Mouse (Mus musculus): ENCODE measurements around the gene Icmt. TPM values are rescaled to one million over a fixed set of nuclear protein-coding genes. Genes with fewer than 3 reads are reported as not detected.

Icmt gene
- total RNA-seq, 2 experiments from 2014 or later = 12.6 to 23.1 TPM

DNA sequence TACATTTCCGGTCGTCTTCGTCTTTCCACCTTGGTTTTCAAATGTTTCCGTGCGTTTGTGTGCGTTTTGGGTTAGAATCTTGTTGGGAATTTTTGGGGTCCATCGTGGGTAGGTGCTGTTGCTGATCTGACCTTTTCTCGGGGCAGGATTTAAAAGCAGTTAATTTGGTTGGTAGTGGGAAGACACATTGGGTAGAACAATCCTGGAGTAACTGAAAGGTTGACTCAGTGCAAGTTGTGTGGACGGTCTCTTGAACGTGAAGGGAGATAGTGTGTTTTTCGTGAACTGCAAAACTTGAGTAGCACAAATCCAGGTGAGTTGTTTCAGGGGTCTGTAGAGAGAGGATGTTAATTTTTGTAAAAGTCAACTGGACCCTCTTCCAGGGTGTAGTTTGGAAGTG lies 29.5 kb downstream of the Icmt start:
- ATAC-seq (replicated peaks; ENCODE audit: low FRiP score, low TSS enrichment, poor library complexity, severe bottlenecking) = no peak

DNA sequence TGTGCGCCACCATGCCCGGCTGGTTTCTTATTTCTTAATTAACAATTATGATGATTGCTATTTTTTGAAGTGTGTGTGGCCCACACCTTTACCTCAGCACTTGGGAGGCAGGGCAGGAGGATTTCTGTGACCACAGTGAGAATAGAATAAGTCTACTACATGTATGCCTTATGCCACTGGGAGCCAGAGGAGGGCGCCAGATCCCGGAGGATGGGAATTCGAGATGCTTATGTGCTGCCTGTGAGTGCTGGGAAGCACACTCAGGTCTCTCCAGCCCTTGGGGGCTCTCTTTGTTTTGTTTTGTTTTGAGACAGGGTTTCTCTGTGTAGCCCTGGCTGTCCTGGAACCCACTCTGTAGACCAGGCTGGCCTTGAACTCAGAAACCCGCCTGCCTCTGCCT lies 31.7 kb downstream of the Icmt start:
- no peak for ATAC-seq (replicated peaks; ENCODE audit: low FRiP score, low TSS enrichment, poor library complexity, severe bottlenecking)

DNA sequence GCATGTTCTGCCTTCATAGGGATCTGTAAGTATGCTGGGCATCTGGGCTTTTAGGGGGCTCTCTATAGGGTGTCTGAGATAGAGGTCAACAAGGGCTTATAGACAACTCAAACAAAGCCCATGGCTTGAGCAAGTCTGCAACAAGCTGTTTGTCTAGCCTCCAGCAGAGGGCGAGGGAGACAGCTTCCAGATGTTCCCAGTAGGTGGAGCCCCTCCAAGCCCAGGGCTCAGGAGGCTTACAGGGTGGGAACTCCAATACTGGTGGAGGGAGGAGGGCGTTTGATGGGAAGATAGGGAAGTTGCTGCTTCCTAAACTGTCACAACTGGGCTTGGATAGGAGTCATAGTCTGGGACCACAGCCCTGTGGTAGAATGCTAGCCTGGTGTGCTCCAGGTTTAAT lies 35.9 kb downstream of the Icmt start:
- peak; percentile 79 for ATAC-seq (replicated peaks; ENCODE audit: low FRiP score, low TSS enrichment, poor library complexity, severe bottlenecking)

DNA sequence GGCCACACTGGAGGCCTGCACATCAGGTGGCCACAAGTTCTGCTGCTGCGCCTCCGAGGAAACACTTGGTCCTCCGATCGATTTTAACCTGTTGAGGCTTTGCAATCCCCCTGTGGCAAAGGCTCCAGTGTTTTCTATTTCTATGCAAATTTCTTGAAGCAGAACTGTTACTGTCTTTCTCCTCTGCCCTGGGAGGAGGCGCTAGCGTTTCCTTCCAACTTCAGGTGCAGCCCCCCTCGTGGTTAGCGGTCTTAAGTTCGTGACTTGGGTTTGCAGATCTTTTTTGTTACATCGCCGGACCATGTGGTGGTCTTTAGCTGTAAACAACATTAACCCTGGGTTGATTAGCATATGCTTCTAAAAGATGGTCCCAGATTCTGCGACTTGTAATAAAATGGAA lies 36.6 kb downstream of the Icmt start:
- no peak for ATAC-seq (replicated peaks; ENCODE audit: low FRiP score, low TSS enrichment, poor library complexity, severe bottlenecking)

DNA sequence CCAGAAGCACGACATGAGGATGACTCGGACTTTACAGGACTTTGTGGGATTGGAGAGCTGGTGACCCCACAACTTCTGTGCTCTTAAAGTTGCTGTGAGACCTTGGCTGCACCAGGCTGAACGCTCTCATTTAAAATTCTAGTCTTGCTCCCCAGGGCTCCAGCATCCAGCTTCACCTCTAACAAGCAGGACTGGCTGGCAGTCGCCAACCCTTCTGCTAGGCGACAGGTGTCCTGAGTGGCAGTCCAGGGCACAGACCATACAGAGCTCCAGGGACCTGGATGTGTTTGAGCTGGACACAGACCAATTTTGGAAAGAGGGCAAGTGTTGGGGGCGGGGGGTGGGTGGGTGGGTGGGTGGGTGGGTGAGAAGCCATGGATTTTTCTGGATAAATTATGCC lies 40.7 kb downstream of the Icmt start:
- no peak for ATAC-seq (replicated peaks; ENCODE audit: low FRiP score, low TSS enrichment, poor library complexity, severe bottlenecking)

DNA sequence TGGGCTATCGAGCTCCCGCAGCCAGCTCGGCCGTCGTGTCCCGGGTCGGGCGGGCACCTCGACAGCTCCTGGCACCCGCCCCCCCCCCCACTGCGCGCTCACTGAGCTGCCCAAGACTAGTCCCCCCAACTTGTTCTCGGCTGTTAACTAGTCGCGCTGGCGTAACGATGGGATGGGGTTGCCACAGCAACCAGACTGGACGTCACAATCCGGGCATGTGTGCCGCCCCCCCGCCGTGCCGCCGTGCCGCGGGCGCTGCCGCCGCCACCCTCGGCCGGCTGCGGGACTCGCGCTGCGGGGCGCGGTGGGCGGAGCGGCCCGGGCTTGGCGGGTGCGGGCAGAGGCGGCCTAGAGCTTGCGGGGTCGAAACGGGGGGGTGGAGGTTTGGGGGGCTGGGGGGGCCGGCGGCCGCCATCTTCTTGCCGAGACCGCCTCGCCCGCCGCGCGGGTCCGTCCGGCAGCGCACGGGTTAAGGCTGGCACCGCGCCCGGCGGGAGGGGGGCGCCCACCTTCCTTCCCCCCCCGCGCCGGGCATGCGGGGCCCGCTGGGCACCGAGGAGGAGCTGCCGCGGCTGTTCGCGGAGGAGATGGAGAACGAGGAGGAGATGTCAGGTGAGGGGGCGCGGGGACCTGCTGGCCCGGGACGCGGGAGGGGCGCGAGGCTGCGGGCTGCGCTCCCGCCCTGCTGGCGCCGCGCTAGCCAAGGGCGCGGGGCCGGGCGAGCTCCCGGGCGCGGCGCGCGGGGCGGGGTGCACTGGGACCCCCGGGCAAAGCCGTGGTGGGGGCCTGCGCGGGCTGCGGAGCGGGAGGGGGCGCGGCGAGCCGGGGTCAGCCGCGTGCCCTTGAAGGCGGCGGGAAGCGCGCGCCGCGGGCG lies 41.6 kb downstream of the Icmt start, which contains the start of gene Chd5:
Gene Chd5, plus strand, starts transcription at position 233 of the 874 bp plus-strand sequence.
- no peak for ATAC-seq (replicated peaks; ENCODE audit: low FRiP score, low TSS enrichment, poor library complexity, severe bottlenecking)

DNA sequence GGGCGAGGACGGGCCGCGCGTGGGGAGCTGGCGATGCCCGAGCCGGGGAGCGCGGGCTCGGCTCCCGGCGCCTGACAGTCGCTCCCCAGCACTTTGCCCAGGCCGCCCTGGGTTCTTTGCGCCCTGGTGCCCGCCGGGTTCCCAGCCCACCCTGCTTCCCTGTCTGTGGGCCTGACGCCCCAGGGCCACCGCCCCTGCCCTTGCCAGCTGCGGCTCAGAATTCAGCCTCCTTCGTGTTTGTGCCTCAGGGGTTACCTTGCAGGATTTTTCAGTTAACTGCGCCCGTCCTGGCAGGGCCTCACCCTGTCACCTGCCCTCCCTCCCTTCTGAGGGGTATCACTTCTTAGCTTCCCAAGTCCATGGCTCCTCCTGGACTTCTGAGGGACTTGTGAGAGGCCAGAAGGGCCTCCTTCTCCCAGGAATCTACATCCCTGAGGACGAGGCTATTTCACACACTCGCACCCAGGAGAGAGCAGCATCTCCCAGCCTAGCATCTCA lies 42.3 kb downstream of the Icmt start:
- no peak for ATAC-seq (replicated peaks; ENCODE audit: low FRiP score, low TSS enrichment, poor library complexity, severe bottlenecking)

DNA sequence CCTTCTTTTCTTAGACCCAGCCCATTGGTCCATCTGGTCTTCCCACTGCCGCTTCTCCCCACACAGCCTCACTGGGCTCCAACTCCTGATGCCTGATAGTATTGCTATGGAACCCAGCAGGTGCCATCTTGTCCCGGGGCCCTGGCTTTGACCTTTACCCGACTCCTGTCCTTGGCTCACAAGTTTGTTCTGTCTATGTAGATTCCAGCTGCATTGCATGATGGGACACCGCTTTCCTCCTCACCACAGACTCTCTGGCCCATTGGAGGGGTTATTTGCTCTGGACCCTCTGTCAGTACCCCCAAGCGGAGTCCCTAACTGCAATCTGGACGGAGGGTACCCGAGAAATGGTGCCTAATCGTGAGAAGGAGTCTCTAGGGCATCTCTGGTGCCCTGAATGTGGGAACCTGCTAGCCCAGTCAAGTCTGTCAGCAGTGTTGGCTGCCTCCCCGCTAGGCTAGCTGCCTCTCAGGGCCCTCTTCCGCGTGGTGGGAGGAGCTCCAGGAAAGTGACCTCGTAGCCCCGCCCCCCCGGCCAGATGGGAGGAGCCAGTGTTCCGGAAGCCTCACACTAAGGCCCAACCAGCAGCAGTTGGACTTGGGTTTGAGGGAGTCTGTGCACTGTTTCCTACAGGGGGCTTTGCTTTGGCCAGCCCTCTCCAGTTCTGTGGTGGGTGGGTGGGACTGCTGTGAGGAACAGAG lies 43.7 kb downstream of the Icmt start:
- peak; percentile 52 for ATAC-seq (replicated peaks; ENCODE audit: low FRiP score, low TSS enrichment, poor library complexity, severe bottlenecking)

DNA sequence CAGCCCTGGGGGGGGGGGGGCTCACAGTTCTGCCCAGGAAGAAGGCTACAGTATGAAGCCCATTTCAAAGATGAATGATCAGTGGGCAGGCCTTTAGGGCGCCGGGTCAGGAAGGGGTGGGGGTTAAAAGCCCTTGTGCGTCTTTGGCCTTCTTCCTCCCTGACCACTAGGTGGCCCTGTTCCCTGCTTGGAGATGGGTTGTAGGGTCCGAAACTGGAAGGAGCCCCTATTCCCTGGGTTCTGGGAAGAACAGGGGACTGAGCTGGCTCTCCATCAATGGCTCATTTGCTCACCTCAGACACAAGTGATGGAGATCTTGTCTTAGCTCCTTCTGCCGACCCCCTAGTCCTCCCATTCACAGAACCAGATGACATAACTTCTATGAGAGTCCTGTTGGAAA lies 46.3 kb downstream of the Icmt start:
- ATAC-seq (replicated peaks; ENCODE audit: low FRiP score, low TSS enrichment, poor library complexity, severe bottlenecking) = 0 out of 2 replicates have a peak, but pooled peaks have one; percentile 41

DNA sequence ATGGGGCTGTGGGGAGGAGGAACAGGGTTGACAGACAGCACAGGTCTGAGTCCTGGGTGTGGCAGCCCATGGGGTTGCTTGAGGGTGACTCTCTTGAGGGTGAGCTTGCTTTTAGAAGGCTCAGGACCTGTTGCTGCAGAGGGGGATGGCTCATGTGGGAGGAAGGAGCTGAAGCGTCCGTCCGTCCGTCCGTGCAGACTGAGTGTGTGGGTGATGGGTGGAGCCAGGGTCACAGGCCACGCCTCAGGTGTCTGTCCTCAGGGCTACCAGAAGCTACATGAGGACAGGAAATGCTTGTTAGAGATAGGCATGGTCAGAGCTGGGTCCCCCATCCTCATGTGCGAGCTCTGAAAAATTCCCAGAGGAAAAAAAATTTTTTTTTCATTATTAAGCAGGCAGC lies 47.6 kb downstream of the Icmt start:
- ATAC-seq (replicated peaks; ENCODE audit: low FRiP score, low TSS enrichment, poor library complexity, severe bottlenecking) = no peak

DNA sequence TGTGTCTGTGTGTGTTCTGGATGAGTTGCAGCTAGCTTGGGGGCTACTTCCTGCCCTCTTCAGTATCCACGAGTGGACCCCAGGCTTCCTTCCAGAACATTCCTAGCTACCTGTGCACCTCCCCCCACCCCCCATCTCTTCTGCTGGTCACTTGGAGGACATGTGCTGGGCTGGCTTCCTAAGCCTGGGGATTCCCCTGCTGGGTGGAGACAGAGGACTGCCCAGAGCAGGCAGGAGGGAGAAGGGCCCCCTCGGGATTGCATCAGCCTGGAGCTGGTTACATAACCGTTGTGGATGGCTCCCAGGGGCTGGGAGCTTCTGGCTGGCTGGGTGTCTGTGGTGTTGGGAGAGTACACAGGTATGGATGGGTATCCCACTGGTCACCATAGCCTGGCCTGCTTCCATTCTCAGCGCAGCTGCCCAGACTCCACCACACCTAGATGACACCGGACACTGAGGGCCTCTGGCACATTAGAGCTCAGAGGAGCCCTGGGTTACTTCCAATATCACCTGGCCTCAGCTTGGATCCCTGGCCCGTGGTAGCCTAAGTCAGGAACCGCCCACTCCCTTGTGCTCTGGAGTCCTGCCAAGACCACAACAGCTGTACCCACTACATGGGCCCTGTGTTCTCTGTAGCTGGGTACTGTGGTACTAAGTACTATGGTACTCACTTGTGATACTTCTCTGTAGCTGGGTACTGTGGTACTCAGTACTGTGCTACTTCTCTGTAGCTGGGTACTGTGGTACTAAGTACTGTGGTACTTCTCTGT lies 48.3 kb downstream of the Icmt start:
- no peak for ATAC-seq (replicated peaks; ENCODE audit: low FRiP score, low TSS enrichment, poor library complexity, severe bottlenecking)

DNA sequence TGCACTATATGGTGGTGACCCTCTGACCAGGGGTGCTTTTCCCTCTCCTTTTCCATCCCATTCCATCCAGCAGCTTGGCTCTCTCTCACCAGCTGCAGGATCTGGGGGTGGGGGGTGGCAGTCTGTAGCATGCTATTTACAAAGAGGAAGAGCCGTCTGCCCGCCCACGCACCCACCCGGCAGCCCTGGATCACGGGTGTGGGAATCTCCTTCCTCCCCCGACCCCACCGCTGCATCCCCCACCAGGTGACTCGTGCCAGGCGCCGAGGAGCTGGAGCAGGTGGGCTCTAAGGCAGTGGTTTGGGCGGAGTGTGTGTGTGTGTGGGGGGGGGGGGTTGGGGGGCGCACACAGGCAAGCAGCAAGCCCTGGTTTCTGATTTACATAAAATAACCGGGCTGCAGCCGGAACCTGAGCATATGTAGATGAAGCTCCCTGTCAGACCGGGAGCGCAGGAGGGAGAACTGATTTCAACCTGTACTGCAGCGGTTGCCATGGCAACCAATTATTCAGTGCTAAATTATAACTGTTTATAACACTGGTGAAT lies 52.9 kb downstream of the Icmt start:
- ATAC-seq (replicated peaks; ENCODE audit: low FRiP score, low TSS enrichment, poor library complexity, severe bottlenecking) = no peak

DNA sequence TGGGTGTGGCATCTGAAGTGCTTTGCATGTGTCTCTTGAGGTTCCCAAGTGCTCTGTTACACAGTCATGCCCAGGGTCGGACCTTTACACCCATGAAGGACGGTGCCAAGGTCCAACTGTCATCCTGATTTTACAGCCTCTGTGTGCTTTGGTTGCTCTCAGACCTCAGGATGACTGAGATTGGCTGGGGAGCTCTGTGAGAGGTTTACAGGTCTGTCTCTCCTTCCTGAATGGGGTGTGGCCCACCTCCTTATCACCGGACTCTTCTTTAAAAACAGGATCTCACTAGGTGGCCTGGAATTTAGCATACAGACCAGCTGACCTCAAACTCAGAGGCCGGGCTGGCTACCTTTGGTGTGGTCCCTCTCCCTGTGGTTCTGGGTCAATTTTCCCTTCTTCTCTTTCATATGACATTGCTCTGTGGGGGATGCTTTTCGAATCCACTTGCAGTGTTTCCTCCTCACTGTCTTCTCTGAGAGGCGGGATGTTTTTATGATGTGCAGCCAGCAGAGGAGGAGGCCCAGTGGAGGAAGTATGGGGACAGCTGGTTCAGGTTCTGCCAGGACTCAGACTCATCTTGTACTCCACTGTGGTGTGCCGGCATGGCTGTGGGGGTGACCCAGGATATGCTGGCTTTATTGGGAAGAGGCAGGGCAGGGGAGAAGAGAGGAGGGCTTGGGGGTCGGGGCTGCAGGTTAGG lies 53.8 kb downstream of the Icmt start:
- no peak for ATAC-seq (replicated peaks; ENCODE audit: low FRiP score, low TSS enrichment, poor library complexity, severe bottlenecking)

DNA sequence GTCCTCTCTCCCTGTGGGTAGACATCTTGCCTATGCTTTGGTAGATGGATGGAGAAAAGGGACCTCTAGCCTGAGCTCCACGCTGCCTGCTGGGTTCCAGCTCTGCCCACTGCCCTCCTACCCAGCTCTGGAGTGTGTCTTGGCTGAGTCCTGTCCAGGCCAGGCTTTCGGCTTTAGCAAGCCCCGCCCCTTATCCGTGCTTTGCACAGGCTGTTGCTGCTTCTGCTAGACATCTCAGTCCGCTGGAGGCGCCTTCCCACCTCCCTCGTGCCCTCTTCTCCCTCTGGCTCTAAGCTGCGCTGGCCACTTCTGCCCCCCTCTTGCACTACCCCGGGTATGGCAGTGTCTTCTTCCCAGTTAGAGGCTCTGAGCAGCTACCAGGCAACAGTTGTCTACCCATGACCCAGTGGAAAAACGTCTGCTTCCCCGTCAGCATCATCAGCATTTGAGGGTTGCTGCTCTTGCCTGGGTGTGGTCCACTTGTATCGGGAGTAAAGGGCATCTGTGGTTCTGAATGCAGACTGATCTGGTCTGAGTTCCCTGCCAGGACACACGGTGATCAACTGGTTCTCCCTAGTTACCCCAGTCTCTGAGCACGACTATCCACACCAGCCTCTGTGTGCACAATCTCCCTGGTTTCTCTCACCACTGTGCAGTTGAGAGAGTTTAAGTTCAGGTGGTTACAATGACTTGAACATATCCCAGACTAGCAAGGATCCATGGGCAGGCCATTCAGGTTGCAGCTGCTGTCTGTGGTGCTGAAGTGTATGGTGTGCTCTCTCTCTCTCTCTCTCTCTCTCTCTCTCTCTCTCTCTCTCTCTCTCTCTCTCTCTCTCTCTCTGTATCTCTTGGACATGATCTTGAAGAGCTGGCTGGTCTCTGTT lies 54.6 kb downstream of the Icmt start:
- 0 out of 2 replicates have a peak, but pooled peaks have one; percentile 36 for ATAC-seq (replicated peaks; ENCODE audit: low FRiP score, low TSS enrichment, poor library complexity, severe bottlenecking)

DNA sequence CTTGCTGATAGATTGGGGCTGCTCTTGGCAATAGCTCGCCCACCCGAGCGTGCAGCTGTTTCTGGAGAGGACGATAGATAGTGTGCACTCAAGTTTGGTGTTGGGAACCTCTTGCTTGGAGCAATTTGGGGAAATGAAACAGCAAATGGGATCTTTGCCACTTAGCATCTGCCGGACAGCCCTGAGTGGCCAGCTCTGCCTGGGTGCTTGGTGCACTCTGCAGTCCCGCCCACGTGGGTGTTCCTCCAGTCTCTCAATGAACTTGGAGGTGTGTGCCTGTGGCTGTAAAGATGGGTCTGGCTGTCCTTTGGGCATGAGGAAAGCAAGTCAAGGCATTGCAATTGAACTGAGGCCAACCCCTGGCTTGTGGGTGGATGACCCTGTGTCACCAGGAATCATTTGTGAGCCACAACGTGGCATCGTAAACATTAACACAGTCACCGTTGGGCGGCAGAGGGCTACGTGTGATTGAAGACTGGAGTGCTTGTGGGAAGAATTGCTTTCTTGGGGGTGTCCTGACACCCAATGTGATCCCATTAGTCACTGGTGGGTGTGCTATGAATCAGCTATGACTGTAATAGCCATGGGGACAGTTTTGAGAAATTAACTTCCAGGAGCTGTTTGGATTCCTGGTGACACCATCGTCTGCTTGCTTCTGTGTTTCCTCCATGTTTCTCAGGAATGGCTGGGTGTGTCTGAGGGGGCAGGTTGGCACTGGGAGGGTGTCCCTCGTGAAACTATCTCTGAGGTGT lies 57.0 kb downstream of the Icmt start:
- ATAC-seq (replicated peaks; ENCODE audit: low FRiP score, low TSS enrichment, poor library complexity, severe bottlenecking) = no peak

DNA sequence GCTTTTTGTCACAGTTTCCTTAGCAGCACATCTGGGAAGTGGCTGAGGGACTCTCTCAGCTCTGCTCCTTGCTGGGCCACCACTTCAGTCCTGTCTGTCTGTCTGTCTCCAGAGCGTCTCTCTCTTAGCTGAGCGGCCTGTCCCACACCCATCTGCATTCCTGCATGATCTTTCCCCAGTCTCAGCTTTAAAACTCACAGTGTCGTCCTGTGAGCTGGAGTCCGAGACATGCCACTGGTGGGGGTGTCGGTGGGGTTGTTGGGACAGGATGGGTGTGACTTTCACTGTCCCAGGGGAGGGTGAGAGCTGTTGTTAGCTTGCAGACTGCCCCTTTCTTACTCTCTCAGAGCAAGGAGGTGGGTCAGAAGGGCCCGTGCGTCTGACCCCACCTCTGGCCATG lies 58.6 kb downstream of the Icmt start:
- no peak for ATAC-seq (replicated peaks; ENCODE audit: low FRiP score, low TSS enrichment, poor library complexity, severe bottlenecking)

Data from megakaryocyte-erythroid progenitor cell, adult 5-6 weeks (primary cell).